Mouse (Mus musculus) thymus, adult 2 months (tissue): ENCODE measurements around the gene Ldlrad3.

Experiments
- CTCF ChIP-seq: fragments of 200-500 bp; IDR thresholded peaks from 2 replicates; pipeline ENCODE4 v1.5.1; 2012; ENCODE audit warnings: mild to moderate bottlenecking, control low read depth, low read length, moderate library complexity, borderline replicate concordance; ENCODE audit not compliant: control insufficient read depth, poor library complexity, insufficient read depth; ENCODE audit errors: extremely low read depth
- POLR2A ChIP-seq: fragments of 200-500 bp; IDR thresholded peaks from 2 replicates; pipeline ENCODE4 v1.6.1; 2012; ENCODE audit warnings: mild to moderate bottlenecking, low read length, control low read depth, moderate library complexity; ENCODE audit not compliant: control insufficient read depth, poor library complexity, insufficient read depth; ENCODE audit errors: extremely low read depth

DNA sequence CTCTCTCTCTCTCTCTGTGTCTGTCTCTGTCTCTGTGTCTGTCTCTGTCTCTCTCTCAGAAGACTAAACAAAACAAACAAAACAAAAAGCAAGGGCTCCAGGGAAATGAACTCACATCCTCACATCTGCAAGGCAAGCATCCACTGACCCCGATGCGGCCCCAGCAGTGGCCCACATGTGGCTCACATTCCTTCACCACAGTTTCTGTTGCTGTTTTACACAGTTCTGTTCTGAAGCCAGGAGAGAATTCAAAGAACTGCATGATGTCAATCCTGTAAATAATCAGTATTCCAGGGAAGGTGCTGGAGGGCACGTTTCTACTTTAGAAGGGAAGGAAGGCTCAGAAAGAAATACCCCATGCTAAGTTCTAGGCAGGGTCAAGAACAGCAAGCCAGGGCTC, 91.9 kb downstream of the Ldlrad3 start:
- TF ChIP-seq CTCF (no peak), POLR2A (no peak)
